Mouse (Mus musculus): ENCODE measurements around the gene Slc5a1. TPM values are rescaled to one million over a fixed set of nuclear protein-coding genes. Genes with fewer than 3 reads are reported as not detected.
A peak's percentile ranks its signal among the peaks of the same experiment; 100 is the strongest.

Gene Slc5a1
- polyA plus RNA-seq, 1 experiment from 2014 or later: 11.2 TPM

DNA sequence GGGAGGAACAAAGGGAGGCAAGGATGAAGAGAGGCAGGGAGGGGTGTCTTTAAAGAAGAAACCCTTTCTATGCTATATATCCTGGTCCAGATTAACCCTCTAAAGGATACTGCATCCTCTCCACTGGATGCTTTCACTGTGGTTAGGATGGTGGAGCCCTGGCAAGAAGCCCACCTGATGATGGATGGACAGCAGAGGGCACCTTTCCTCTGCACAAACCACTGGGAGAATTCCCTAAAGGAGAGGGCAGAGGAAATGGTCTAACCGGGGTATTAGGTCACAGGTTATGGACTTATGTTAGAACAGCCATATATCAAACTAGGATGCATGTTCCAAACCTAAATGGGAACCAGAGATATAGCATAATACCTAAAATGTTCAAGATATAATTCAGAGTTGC is 96.1 kb downstream of the Slc5a1 start:
- no peak overlapping the region for H3K27ac ChIP-seq
- no peak overlapping the region for H3K4me3 ChIP-seq (replicated peaks)
- no peaks in the 10 kb centered on the region for H3K36me3 ChIP-seq
- H3K4me2 ChIP-seq: no peak overlapping the region
- H3K9ac ChIP-seq: no peak overlapping the region
- WGBS: 19% methylated on average over 1 of the region's 1 CpGs
- H3K9me3 ChIP-seq (replicated peaks): no peaks in the 10 kb centered on the region
- no peaks in the 10 kb centered on the region for H3K27me3 ChIP-seq
- peaks cover 5% of the 10 kb centered on the region for H3K4me1 ChIP-seq
- ATAC-seq (replicated peaks; ENCODE audit: low FRiP score): no peak

DNA sequence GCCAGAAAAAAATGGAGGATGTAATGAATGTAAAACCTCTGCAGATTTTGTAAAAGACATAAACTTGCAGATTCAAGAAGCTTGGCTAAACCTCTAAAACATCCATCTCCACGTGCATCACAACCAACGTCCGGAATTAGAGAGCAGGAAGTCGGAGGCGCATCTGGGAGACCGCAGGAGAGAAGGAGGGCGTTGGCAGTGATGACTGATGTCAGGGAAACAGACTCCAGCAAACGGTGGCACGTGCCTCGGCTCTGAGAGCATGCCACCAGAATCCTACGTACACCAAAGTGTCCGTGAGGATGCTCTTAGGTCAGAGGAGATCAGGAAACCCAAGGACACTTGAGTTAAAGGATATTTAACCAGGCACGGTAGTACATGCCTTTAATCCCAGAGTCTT is 97.7 kb downstream of the Slc5a1 start:
- Histone ChIP-seq H3K4me2 (no peak overlapping the region), H3K4me1 (peaks cover 5% of the 10 kb centered on the region), H3K4me3 (replicated peaks) (no peak overlapping the region), H3K36me3 (no peaks in the 10 kb centered on the region), H3K27me3 (no peaks in the 10 kb centered on the region), H3K9ac (no peak overlapping the region), H3K27ac (no peak overlapping the region), H3K9me3 (replicated peaks) (no peaks in the 10 kb centered on the region)
- WGBS: 61% methylated on average over 13 of the region's 13 CpGs
- no peak for ATAC-seq (replicated peaks; ENCODE audit: low FRiP score)

DNA sequence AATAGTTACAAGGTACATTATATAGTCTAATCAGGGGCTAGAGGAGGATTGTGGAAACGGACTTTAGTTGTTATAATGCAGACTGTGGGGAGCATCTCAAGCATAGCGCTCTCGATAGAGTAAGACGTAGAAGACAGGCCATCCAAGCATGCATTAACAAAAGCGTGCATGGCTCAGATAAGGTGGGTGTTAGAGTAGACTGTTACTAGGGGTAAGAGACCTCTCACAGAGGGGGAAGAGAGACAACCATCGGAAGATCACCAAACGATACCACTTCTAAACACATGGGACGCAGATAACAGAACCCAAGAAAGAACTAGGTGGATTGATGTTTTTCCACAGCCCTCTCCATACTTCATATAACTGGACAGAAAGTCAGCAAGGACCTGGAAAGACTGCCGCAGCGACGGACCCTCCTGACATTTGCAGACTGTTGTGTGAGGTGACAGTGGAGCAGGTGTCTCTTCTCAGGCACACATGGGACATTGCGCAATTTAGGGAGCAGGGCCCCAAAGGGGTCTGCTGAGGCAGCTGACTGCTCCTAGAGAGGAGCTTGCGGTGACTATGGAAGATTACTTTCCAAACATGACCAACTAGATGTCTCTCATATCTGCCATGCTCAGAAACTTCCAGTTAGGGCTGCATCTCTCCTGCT is 98.6 kb downstream of the Slc5a1 start:
- WGBS: 75% methylated on average over 13 of the region's 13 CpGs

DNA sequence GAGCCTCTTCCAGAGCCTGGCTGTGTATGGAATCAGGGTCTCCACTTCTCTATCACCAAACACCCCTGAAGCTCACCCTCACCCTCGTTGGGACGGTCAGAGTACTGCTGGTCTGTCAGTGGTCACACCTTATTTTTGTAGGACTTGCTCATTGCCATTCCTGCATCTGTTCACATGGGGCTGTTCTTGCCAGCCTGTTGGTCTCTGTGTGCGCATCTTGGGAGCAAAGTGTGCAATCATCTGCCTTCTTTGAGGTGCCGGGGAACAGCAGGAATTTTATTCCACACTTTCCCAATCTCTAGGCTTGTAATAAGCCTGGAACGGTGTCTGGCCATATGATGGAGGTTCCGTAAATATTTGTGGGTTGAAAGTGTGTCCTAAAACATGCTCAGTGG is 99.1 kb downstream of the Slc5a1 start:
- no peaks in the 10 kb centered on the region for H3K27me3 ChIP-seq
- H3K4me3 ChIP-seq (replicated peaks): no peak overlapping the region
- no peak overlapping the region for H3K9ac ChIP-seq
- no peak for ATAC-seq (replicated peaks; ENCODE audit: low FRiP score)
- H3K9me3 ChIP-seq (replicated peaks): no peaks in the 10 kb centered on the region
- no peaks in the 10 kb centered on the region for H3K36me3 ChIP-seq
- no peak overlapping the region for H3K4me2 ChIP-seq
- H3K4me1 ChIP-seq: peaks cover 5% of the 10 kb centered on the region
- WGBS: 81% methylated on average over 6 of the region's 6 CpGs
- H3K27ac ChIP-seq: no peak overlapping the region

More for the DNA sequence above, 98.6 kb downstream of the Slc5a1 start:
- Histone ChIP-seq H3K27ac (no peak overlapping the region), H3K4me3 (replicated peaks) (no peak overlapping the region), H3K27me3 (no peaks in the 10 kb centered on the region), H3K9me3 (replicated peaks) (no peaks in the 10 kb centered on the region), H3K4me1 (peaks cover 5% of the 10 kb centered on the region), H3K9ac (no peak overlapping the region), H3K4me2 (no peak overlapping the region), H3K36me3 (no peaks in the 10 kb centered on the region)
- no peak for ATAC-seq (replicated peaks; ENCODE audit: low FRiP score)

DNA sequence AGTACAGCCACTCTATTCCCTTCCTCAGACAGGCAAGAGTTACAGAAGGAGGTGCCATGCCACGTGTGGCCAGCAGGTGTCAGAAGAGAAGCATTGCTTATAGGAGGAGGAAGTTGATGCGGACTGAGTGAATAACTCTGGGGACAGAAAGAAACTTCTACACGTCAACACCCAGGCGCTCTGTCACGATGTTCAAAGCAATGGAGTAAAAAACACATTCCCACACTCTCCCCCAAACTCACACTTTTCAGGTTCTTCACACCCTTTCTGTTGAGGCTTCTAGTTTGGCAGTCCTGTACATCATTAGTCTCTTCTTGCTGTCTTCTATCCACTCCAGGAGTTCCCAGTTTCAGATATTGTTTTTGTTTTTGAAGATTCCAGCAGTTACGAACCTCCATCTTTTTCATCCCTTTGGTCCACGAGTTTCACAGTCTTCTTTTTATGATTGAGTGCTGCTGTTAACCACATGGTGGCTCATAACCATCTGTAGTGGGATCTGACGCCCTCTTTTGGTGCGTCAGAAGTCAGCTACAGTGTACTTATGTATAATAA is 99.7 kb downstream of the Slc5a1 start:
- Histone ChIP-seq H3K27ac (no peak overlapping the region), H3K4me3 (replicated peaks) (peak overlapping the region; percentile 25)
- WGBS: 11% methylated on average over 9 of the region's 9 CpGs

DNA sequence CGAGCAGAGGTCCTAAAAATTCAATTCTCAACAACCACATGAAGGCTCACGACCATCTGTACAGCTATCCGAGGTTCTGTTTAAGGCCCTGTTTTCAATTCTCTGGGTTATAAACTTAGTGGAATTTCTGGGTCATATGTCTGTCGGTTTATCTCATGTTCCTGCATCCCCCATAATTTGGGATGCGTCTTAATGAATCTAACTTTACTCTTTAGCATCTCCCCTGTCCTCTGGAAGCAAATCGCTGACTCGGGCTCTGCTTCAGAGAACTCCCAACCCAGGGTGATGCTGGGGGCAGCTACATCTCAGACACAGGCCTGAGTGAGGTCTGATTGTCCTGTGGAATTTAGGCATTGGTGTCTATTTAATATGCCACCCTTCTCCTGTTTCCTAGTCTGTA is 100.3 kb downstream of the Slc5a1 start:
- Histone ChIP-seq H3K9ac (no peak overlapping the region), H3K4me3 (replicated peaks) (no peak overlapping the region), H3K9me3 (replicated peaks) (no peaks in the 10 kb centered on the region), H3K4me2 (peak overlapping the region; percentile 52), H3K4me1 (peaks cover 5% of the 10 kb centered on the region), H3K27me3 (no peaks in the 10 kb centered on the region), H3K36me3 (no peaks in the 10 kb centered on the region), H3K27ac (no peak overlapping the region)
- ATAC-seq (replicated peaks; ENCODE audit: low FRiP score): no peak
- WGBS: 55% methylated on average over 7 of the region's 7 CpGs

More for the DNA sequence above, 99.7 kb downstream of the Slc5a1 start:
- peak; percentile 77 for ATAC-seq (replicated peaks; ENCODE audit: low FRiP score)
- Histone ChIP-seq H3K4me1 (peaks cover 5% of the 10 kb centered on the region), H3K36me3 (no peaks in the 10 kb centered on the region), H3K9me3 (replicated peaks) (no peaks in the 10 kb centered on the region), H3K27me3 (no peaks in the 10 kb centered on the region), H3K4me2 (peak overlapping the region; percentile 52), H3K9ac (peak overlapping the region; percentile 14; the same call in 1 of the 2 replicates)

DNA sequence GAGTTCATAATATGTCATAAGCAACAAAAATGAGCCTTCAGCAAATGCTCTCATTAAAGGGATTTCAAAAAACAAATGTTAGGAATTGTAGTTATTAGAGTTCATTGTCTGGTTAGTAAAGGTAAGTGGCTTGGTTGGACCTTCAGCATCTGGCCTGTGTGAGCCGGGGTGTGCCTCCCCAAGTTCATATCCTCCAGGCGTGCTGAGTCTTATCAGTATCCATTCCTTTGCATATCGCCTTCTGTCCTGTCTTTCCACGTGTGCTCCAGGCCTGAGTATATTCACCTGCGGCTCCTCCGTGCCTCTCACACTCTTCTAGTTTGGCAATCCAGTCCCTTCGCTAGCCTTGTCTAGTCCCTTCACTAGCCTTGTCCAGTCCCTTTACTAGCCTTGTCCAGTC is 102.3 kb downstream of the Slc5a1 start:
- Histone ChIP-seq H3K27me3 (no peaks in the 10 kb centered on the region), H3K27ac (no peak overlapping the region), H3K9ac (no peak overlapping the region), H3K4me2 (no peak overlapping the region), H3K9me3 (replicated peaks) (no peaks in the 10 kb centered on the region), H3K36me3 (no peaks in the 10 kb centered on the region), H3K4me1 (peaks cover 5% of the 10 kb centered on the region), H3K4me3 (replicated peaks) (no peak overlapping the region)
- ATAC-seq (replicated peaks; ENCODE audit: low FRiP score): no peak
- 90% methylated on average over 7 of the region's 7 CpGs for WGBS

DNA sequence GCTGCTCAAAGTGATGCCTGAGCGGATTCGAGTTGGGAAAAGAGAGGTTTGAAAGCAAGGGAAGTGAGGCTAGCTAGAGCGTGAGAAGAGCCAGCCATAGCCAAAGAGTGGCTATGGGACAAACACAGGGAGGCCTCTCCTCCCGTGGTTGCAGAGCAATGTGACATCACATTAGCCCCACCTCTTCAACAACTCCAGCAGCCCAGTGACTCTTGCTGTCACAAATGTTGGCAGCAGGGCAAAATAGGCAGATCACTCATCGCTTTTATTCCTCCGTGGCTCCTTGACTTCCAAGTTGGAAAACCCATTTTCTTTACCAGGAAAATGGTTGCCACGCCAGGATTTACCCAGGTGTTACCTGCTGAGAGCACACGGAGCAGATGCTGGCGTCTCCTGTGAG is 103.1 kb downstream of the Slc5a1 start:
- H3K9ac ChIP-seq: no peak overlapping the region
- no peak overlapping the region for H3K4me2 ChIP-seq
- H3K27me3 ChIP-seq: no peaks in the 10 kb centered on the region
- H3K4me3 ChIP-seq (replicated peaks): no peak overlapping the region
- peaks cover 5% of the 10 kb centered on the region for H3K4me1 ChIP-seq
- H3K9me3 ChIP-seq (replicated peaks): no peaks in the 10 kb centered on the region
- no peak for ATAC-seq (replicated peaks; ENCODE audit: low FRiP score)
- no peak overlapping the region for H3K27ac ChIP-seq
- H3K36me3 ChIP-seq: no peaks in the 10 kb centered on the region
- 64% methylated on average over 9 of the region's 9 CpGs for WGBS

DNA sequence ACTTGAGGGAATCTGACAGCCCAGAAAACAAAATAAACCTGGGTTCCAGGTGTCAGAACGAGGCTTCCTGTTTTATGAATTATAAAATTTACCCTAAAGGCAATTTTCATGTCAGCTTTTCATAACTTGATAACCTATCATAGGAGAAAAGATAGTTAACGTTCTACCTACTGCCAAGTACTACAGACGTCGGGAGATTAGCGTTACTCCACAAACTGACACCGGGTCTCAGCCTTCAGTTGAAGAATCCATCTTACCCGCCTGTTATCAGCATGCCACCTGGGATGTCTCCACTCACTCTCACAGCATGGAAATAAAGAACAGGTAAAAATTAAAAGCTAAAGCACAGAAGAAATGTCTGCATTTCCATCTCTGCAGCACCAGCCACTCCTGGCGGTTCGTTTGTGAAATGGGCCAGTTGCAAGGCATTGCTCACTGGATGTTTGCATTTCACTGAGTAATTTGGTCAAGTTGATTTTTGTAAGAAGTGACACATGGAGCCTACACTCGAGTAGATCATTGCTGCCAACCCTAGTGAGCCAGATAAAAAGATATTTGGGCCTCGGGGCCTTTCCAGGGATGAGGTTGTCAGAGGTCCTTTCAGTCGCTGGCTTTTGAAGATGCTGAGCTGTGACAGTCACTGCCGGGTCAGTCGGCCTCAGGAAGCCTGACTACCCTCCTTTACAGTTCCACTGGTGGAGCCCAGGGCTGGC is 104.7 kb downstream of the Slc5a1 start:
- Histone ChIP-seq H3K27ac (no peak overlapping the region), H3K4me3 (replicated peaks) (no peak overlapping the region), H3K9me3 (replicated peaks) (no peaks in the 10 kb centered on the region), H3K9ac (no peak overlapping the region), H3K4me2 (no peak overlapping the region), H3K36me3 (no peaks in the 10 kb centered on the region), H3K4me1 (peaks cover 5% of the 10 kb centered on the region), H3K27me3 (no peaks in the 10 kb centered on the region)
- 74% methylated on average over 14 of the region's 14 CpGs for WGBS
- no peak for ATAC-seq (replicated peaks; ENCODE audit: low FRiP score)

DNA sequence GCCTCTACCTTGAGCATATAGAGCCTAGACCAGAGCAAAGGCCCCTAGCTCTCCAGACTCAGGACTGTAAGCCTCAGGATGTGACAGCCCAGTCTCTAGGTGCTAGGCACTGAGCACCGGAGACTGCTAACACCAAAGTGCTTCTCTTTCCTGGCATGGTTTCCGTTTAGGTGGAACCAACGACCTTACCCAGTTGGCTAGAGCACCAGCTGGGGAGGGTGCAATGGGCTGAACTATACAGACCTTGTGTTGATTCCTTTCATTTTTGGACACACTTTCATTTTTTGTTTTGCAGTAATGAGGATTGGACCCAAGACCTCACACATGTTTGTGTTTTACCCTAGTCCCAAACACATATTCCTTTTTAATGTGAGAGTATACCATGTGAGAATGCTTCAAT is 106.5 kb downstream of the Slc5a1 start:
- WGBS: 91% methylated on average over 3 of the region's 3 CpGs
- Histone ChIP-seq H3K27me3 (no peaks in the 10 kb centered on the region), H3K4me3 (replicated peaks) (no peak overlapping the region), H3K27ac (no peak overlapping the region), H3K4me1 (no peaks in the 10 kb centered on the region), H3K4me2 (no peak overlapping the region), H3K36me3 (no peaks in the 10 kb centered on the region), H3K9ac (no peak overlapping the region), H3K9me3 (replicated peaks) (no peaks in the 10 kb centered on the region)
- no peak for ATAC-seq (replicated peaks; ENCODE audit: low FRiP score)

DNA sequence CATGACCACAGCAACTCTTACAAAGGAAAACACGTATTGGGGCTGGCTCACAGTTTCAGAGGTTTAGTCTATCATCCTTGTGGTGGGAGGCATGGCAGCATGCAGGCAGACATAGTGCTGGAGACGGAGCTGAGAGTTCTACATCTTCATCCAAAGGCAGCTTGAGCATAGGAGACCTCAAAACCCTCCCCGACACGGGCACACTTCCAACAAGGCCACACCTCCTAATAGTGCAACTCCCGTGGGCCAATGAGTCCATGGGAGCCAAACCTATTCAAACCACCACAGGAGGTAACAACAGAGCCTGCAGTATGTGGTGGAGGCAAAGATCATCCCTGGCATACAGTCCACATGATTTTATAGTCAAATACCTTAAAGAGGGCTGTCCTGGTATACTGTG is 107.2 kb downstream of the Slc5a1 start:
- Histone ChIP-seq H3K4me3 (replicated peaks) (no peak overlapping the region), H3K27me3 (no peaks in the 10 kb centered on the region), H3K9ac (no peak overlapping the region), H3K27ac (no peak overlapping the region), H3K9me3 (replicated peaks) (no peaks in the 10 kb centered on the region), H3K4me1 (no peaks in the 10 kb centered on the region), H3K36me3 (no peaks in the 10 kb centered on the region), H3K4me2 (no peak overlapping the region)
- ATAC-seq (replicated peaks; ENCODE audit: low FRiP score): no peak
- WGBS: 84% methylated on average over 5 of the region's 5 CpGs
